Mouse (Mus musculus) embryonic facial prominence, embryonic 11.5 days (tissue): ENCODE measurements around the gene Pgap2. TPM values are rescaled to one million over a fixed set of nuclear protein-coding genes. Genes with fewer than 3 reads are reported as not detected.

Source experiments
- ATAC-seq: fragments of 200-750 bp; cut with Nextera tagmentation; replicated peaks from 2 replicates; pipeline ENCODE4 v1.8.0; 2017; ENCODE audit warnings: low read depth; ENCODE audit not compliant: insufficient number of reproducible peaks, low FRiP score, low TSS enrichment
- DNase-seq: peaks from one replicate; pipeline ENCODE4 v3.0.0-alpha.2; 2015; ENCODE audit warnings: low spot score
- H3K27ac ChIP-seq: fragments of 300-500 bp; sonication (generic); replicated peaks from 2 replicates; pipeline ENCODE4 v1.5.1; 2014; ENCODE audit warnings: mild to moderate bottlenecking, low read depth, low read length, control low read depth
- H3K27me3 ChIP-seq: fragments of 300-500 bp; sonication (generic); 2 replicates; pipeline ENCODE4 v1.6.1; 2014; ENCODE audit warnings: mild to moderate bottlenecking, low read length, moderate library complexity, mixed read lengths; ENCODE audit not compliant: control insufficient read depth, insufficient read depth
- H3K36me3 ChIP-seq: fragments of 300-500 bp; sonication (generic); replicated peaks from 2 replicates; pipeline ENCODE4 v1.6.1; 2014; ENCODE audit warnings: low read depth, mild to moderate bottlenecking, low read length, moderate library complexity, mixed read lengths; ENCODE audit not compliant: control insufficient read depth, insufficient read depth
- H3K4me1 ChIP-seq: fragments of 300-500 bp; sonication (generic); 2 replicates; pipeline ENCODE4 v1.6.1; 2014; ENCODE audit warnings: low read length, mixed read lengths; ENCODE audit not compliant: control insufficient read depth, insufficient read depth
- H3K4me2 ChIP-seq: fragments of 300-500 bp; sonication (generic); 2 replicates; pipeline ENCODE4 v1.6.1; 2014; ENCODE audit warnings: low read depth, mild to moderate bottlenecking, control low read depth, low read length, moderate library complexity
- H3K4me3 ChIP-seq: fragments of 300-500 bp; sonication (generic); 2 replicates; pipeline ENCODE4 v1.5.1; 2014; ENCODE audit warnings: low read depth, low read length, control low read depth
- H3K9ac ChIP-seq: fragments of 300-500 bp; sonication (generic); replicated peaks from 2 replicates; pipeline ENCODE4 v1.6.1; 2014; ENCODE audit warnings: mild to moderate bottlenecking, control low read depth, low read length
- H3K9me3 ChIP-seq: fragments of 300-500 bp; sonication (generic); replicated peaks from 2 replicates; pipeline ENCODE4 v1.6.1; 2016; ENCODE audit warnings: mild to moderate bottlenecking, low read length, inconsistent platforms, mixed read lengths; ENCODE audit not compliant: control insufficient read depth
- WGBS: fragments of 180-500 bp; shearing (Covaris S2); extraction: QIAGEN DNeasy Blood & Tissue Kit; methylation state at CpG from one replicate; pipeline ENCODE4 v1.1.7; 2014; 5-methylcytosine and 5-hydroxymethylcytosine counted together
- polyA plus RNA-seq: library from polyadenylated mRNA; unstranded; fragments of >200 nt; fragmentation: Nextera tagmentation; extraction: Ambion mirVana; gene quantifications from 2 replicates; pipeline ENCODE4 v1.2.1, GENCODE M21; 2014

Pgap2 gene
- polyA plus RNA-seq: 70.1 and 73.5 TPM in 2 replicates

GRCm38 (mm10) chr7:102209756-102210721 is at the start of gene Pgap2, which contains the start of gene Nup98:
Gene Pgap2, plus strand, starts transcription at chr7:102210208.
Gene Nup98, minus strand, starts transcription at chr7:102210176.
- no peaks in the 10 kb centered on the region for H3K36me3 ChIP-seq
- no peaks in the 10 kb centered on the region for H3K9me3 ChIP-seq
- peak within 1 kb of the TSS; percentile 76 for H3K27ac ChIP-seq
- no peaks in the 10 kb centered on the region for H3K27me3 ChIP-seq
- peak within 1 kb of the TSS; percentile 76 for H3K4me3 ChIP-seq
- peak within 1 kb of the TSS; percentile 64 for H3K4me2 ChIP-seq
- WGBS: under 1% methylated on average over 76 of the region's 87 CpGs
- ATAC-seq (peak; percentile 99), DNase-seq (peak; percentile 100)
- peak within 1 kb of the TSS; percentile 89 for H3K9ac ChIP-seq
- no peaks in the 10 kb centered on the region for H3K4me1 ChIP-seq

GRCm38 (mm10) chr7:102170300-102170699 is 39.7 kb upstream of the Pgap2 start:
- Histone ChIP-seq H3K27me3 (no peaks in the 10 kb centered on the region), H3K4me1 (no peaks in the 10 kb centered on the region)
- no peak for ATAC-seq

DNA sequence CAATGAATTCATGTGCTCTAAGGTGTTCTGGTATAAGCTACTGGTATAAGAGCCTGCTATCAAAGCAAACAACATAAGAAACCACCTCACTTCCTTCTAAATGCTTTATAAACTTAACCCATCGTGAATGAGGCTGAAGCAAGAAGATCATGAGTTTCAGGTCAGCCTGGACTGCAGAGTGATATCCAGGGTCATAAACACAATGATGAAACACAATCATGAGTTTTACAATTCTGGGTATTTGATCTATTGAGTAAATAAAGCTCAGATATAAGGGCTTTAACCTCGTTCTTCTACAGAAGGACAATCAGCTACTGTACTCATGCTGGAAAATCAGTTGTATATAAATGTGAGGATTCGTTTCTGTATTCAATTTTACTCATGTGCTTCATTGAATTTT is 26.2 kb upstream of the Pgap2 start:
- ATAC-seq: no peak
- Histone ChIP-seq H3K9ac (no peak overlapping the region), H3K4me1 (no peaks in the 10 kb centered on the region), H3K27me3 (no peaks in the 10 kb centered on the region), H3K9me3 (no peaks in the 10 kb centered on the region), H3K4me3 (no peak overlapping the region), H3K27ac (no peak overlapping the region), H3K4me2 (no peak overlapping the region), H3K36me3 (peaks cover 7% of the 10 kb centered on the region)
- no peak for DNase-seq
- WGBS: 89% methylated on average over 3 of the region's 3 CpGs

More at GRCm38 (mm10) chr7:102170300-102170699, 39.7 kb upstream of the Pgap2 start:
- Histone ChIP-seq H3K9me3 (no peaks in the 10 kb centered on the region), H3K36me3 (no peaks in the 10 kb centered on the region; the same call in none of the 2 replicates), H3K4me2 (no peak overlapping the region), H3K4me3 (no peak overlapping the region), H3K27ac (no peak overlapping the region), H3K9ac (no peak overlapping the region)
- DNase-seq: peak; percentile 16

- H3K36me3 ChIP-seq: peaks cover 2% of the 10 kb centered on the region
- WGBS: 86% methylated on average over 1 of the region's 1 CpGs
- no peak overlapping the region for H3K9ac ChIP-seq
- no peak overlapping the region for H3K27ac ChIP-seq
- H3K9me3 ChIP-seq: no peaks in the 10 kb centered on the region
- H3K4me3 ChIP-seq: no peak overlapping the region
- no peak for DNase-seq
- ATAC-seq: no peak
- H3K4me2 ChIP-seq: no peak overlapping the region
- no peaks in the 10 kb centered on the region for H3K4me1 ChIP-seq
- H3K27me3 ChIP-seq: no peaks in the 10 kb centered on the region
Observed at GRCm38 (mm10) chr7:102192356-102192755, 17.7 kb upstream of the Pgap2 start.

DNA sequence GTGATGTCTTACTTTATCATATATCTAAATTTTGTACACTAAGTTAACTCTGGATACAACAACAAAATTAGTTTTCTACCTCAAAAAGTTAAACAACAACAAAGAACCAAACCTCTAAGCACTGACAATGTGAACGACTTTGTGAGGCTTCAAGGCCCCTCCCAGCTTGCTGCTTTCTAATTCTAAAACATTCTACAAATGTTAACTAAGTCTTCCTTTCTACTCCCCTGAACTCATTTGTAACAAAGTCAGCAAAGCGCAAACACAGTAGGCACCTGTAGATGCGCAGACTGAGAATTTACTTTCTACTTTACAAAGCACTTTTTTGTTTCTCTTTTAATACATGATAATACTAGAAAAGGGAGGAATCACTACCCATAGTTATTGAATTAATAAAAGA is 9.4 kb upstream of the Pgap2 start:
- H3K36me3 ChIP-seq: no peaks in the 10 kb centered on the region
- no peaks in the 10 kb centered on the region for H3K27me3 ChIP-seq
- no peaks in the 10 kb centered on the region for H3K9me3 ChIP-seq

GRCm38 (mm10) chr7:102200996-102201785 is 8.8 kb upstream of the Pgap2 start:
- DNase-seq (no peak), ATAC-seq (no peak)
- no peak overlapping the region for H3K9ac ChIP-seq
- H3K9me3 ChIP-seq: no peaks in the 10 kb centered on the region
- H3K27ac ChIP-seq: no peak overlapping the region
- no peaks in the 10 kb centered on the region for H3K27me3 ChIP-seq
- no peaks in the 10 kb centered on the region for H3K4me1 ChIP-seq
- no peak overlapping the region for H3K4me2 ChIP-seq
- no peaks in the 10 kb centered on the region for H3K36me3 ChIP-seq
- no peak overlapping the region for H3K4me3 ChIP-seq

More for the DNA sequence above, 9.4 kb upstream of the Pgap2 start:
- Histone ChIP-seq H3K27ac (no peak overlapping the region), H3K9ac (no peak overlapping the region), H3K4me1 (no peaks in the 10 kb centered on the region), H3K4me3 (no peak overlapping the region), H3K4me2 (no peak overlapping the region)
- DNase-seq (no peak), ATAC-seq (no peak)
- WGBS: 84% methylated on average over 3 of the region's 3 CpGs

DNA sequence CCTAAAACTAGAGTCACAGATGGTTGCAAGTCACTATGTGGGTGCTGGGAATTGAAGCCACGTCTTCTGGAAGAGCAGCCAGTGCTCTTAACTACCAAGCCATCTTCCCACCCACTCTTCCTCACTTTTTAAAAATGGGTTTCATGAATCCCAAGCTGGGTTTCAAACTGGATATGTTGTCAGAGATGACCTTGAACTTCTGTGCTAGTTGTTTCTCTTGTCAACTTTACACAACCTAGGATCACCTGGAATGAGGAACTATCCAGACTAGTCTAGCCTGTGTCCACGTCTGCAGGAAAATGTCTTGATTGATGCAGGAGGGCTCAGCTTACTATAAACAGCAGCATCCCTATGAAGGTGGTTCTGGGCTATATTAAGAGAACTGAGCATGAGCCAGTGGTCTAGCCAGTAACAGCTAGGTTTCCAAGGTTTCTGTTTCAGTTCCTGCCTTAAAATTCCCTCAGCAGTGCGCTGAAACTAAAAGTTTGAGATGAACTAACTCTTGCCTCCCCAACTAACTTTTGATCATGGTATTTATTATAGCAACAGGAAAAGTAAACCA is 5.6 kb upstream of the Pgap2 start:
- Histone ChIP-seq H3K4me1 (no peaks in the 10 kb centered on the region), H3K9me3 (no peaks in the 10 kb centered on the region), H3K9ac (no peak overlapping the region), H3K4me3 (no peak overlapping the region), H3K4me2 (no peak overlapping the region), H3K27ac (no peak overlapping the region), H3K27me3 (no peaks in the 10 kb centered on the region), H3K36me3 (no peaks in the 10 kb centered on the region)
- no peak for ATAC-seq
- DNase-seq: no peak
- WGBS: 90% methylated on average over 3 of the region's 3 CpGs
